Mouse (Mus musculus): ENCODE measurements at regions not wholly inside any gene's neighbourhood (a gene's known extent, or its start where the extent isn't known, plus 50 kb on each side); places are given as distances from the start of the nearest gene placed in this dataset.
A peak's percentile ranks its signal among the peaks of the same experiment; 100 is the strongest.

GRCm38 (mm10) chr15:26469901-26470383 is 161.1 kb downstream of the March11 start:
- peak; percentile 62 for DNase-seq (ENCODE audit: low read depth, low spot score)

- no peak for DNase-seq (ENCODE audit: low read depth, low spot score)
These were observed 178.5 kb downstream of the March11 start for GRCm38 (mm10) chr15:26487378-26487777.

Data from R1 (cell line).